Mouse (Mus musculus) ES-Bruce4 (cell line): Measurements from ENCODE around the gene B3galt5.

Experiments used
- CTCF ChIP-seq: IDR thresholded peaks from one replicate; pipeline ENCODE4 v1.8.1; 2011; ENCODE audit warnings: low read depth, low read length
- EP300 ChIP-seq: IDR thresholded peaks from 2 replicates; pipeline ENCODE4 v1.6.1; 2011; ENCODE audit warnings: low read depth, low read length; ENCODE audit not compliant: insufficient read depth
- POLR2A ChIP-seq: IDR thresholded peaks from one replicate; pipeline ENCODE4 v1.8.1; 2011; ENCODE audit warnings: low read length; ENCODE audit not compliant: insufficient read depth

- TF ChIP-seq CTCF (no peak), POLR2A (no peak), EP300 (no peak)
Measured at GRCm38 (mm10) chr16:96249635-96250034, 14.0 kb downstream of the B3galt5 start.
